Mouse (Mus musculus) small intestine, adult 2 months (tissue): Measurements from ENCODE around the gene Impg1. TPM values are rescaled to one million over a fixed set of nuclear protein-coding genes. Genes with fewer than 3 reads are reported as not detected.
A peak's percentile ranks its signal among the peaks of the same experiment; 100 is the strongest.

Experiments
- H3K27ac ChIP-seq: fragments of 200-500 bp; 2 replicates; pipeline ENCODE4 v1.5.1; 2012; ENCODE audit warnings: low read depth, low read length, control low read depth, inconsistent platforms; ENCODE audit not compliant: insufficient read depth
- H3K27me3 ChIP-seq: fragments of 200-500 bp; 2 replicates; pipeline ENCODE4 v1.6.1; 2012; ENCODE audit warnings: mild to moderate bottlenecking, moderate library complexity, low read length, inconsistent platforms; ENCODE audit not compliant: control insufficient read depth, insufficient read depth
- H3K36me3 ChIP-seq: fragments of 200-500 bp; 2 replicates; pipeline ENCODE4 v1.6.1; 2012; ENCODE audit warnings: mild to moderate bottlenecking, low read length, control low read depth, inconsistent platforms; ENCODE audit not compliant: control insufficient read depth, insufficient read depth
- H3K4me1 ChIP-seq: fragments of 200-500 bp; 2 replicates; pipeline ENCODE4 v1.6.1; 2012; ENCODE audit warnings: low read length, inconsistent platforms, mixed read lengths; ENCODE audit not compliant: control insufficient read depth, insufficient read depth, insufficient read length
- H3K4me3 ChIP-seq: fragments of 200-500 bp; 2 replicates; pipeline ENCODE4 v1.5.1; 2012; ENCODE audit warnings: low read depth, mild to moderate bottlenecking, control low read depth, inconsistent platforms, low read length, moderate library complexity
- CTCF ChIP-seq: fragments of 200-500 bp; IDR thresholded peaks from 2 replicates; pipeline ENCODE4 v1.5.1; 2012; ENCODE audit warnings: low read depth, mild to moderate bottlenecking, control low read depth, inconsistent platforms, low read length, moderate library complexity, mixed read lengths; ENCODE audit not compliant: insufficient replicate concordance, insufficient read length; ENCODE audit errors: extremely low read depth
- POLR2A ChIP-seq: fragments of 200-500 bp; IDR thresholded peaks from 2 replicates; pipeline ENCODE4 v1.6.1; 2012; ENCODE audit warnings: low read depth, mild to moderate bottlenecking, control low read depth, inconsistent platforms, low read length, moderate library complexity
- WGBS: fragments of 180-500 bp; shearing (Covaris S2); methylation state at CpG from one replicate; pipeline ENCODE4 v1.1.7; 2018; 5-methylcytosine and 5-hydroxymethylcytosine counted together
- polyA plus RNA-seq: library from polyadenylated mRNA; depleted of rRNA; stranded (reverse); fragments of >200 nt; gene quantifications from 2 replicates; pipeline ENCODE4 v1.2.3, GENCODE M21; 2012

The Impg1 gene
- polyA plus RNA-seq, 1 experiment, result not detected

DNA sequence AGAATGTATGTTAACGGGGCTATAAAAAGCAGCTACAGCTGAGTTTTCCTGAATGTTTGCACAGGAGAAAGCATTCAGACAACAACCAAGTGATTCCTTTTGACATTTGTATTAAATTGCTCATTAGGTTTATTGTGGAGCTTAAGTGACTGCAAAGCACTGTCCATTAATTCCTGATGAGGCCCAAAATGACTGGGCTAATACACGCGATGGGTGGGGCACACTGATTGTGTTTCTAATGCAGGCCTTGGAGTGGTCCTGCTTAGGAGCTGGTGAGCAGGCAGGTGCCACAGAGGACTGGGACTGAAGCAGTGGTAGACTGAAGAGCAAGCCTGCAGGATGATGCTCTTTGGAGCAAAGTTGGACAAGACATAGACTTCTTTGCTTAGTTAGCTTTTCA is 73.9 kb downstream of the Impg1 start:
- no peak for TF ChIP-seq CTCF
- TF ChIP-seq POLR2A, result no peak
- Histone ChIP-seq H3K27me3 (no peaks in the 10 kb centered on the region), H3K4me1 (no peaks in the 10 kb centered on the region), H3K27ac (no peak overlapping the region), H3K4me3 (no peak overlapping the region), H3K36me3 (no peaks in the 10 kb centered on the region)
- 77% methylated on average over 3 of the region's 3 CpGs for WGBS

DNA sequence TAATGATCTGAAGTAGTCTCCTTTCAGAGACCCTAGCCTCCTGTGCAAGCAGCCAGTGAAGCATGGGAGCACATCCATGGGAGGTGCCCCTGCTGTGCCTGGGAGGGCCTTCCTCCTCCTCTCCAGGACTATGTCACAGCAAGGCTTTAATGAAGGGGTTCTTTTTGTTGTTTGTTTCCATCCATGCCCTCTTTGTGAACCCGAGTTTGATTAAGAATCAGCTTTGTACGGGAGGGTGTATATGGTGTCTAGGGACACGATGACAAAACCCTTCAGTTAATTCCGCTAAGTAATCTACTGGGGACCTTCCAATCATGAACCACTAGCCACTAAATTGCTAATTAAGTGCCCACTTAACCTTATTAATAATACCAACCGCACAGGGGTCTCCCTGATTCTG is 74.3 kb downstream of the Impg1 start:
- H3K27me3 ChIP-seq, result no peaks in the 10 kb centered on the region
- H3K36me3 ChIP-seq, result no peaks in the 10 kb centered on the region
- H3K4me1 ChIP-seq, result no peaks in the 10 kb centered on the region
- H3K4me3 ChIP-seq, result no peak overlapping the region
- 73% methylated on average over 5 of the region's 5 CpGs for WGBS
- H3K27ac ChIP-seq, result no peak overlapping the region
- TF ChIP-seq POLR2A (no peak), CTCF (no peak)

DNA sequence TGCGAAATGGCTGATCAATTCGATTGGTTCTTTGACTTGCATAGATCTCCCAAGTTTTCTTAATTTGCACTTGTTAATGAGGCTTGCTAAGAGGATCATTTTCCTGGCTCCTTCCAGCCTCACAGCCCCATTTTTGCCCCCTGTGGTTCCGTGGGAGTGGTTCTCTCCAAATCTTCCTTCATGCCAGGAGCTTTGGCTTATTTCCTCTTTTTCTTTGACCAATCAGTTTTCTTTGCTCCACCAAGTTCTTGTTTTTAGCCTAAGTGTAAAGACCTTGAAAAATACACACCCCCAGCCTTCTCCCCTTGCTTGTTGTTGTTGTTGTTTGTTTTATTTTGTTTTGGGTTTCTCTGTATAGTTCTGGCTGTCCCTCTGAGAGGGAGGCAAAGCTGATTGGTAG is 77.4 kb downstream of the Impg1 start:
- Histone ChIP-seq H3K36me3 (no peaks in the 10 kb centered on the region), H3K27me3 (no peaks in the 10 kb centered on the region), H3K27ac (no peak overlapping the region), H3K4me1 (no peaks in the 10 kb centered on the region), H3K4me3 (no peak overlapping the region)
- 85% methylated on average over 3 of the region's 3 CpGs for WGBS
- TF ChIP-seq CTCF (no peak), POLR2A (no peak)

DNA sequence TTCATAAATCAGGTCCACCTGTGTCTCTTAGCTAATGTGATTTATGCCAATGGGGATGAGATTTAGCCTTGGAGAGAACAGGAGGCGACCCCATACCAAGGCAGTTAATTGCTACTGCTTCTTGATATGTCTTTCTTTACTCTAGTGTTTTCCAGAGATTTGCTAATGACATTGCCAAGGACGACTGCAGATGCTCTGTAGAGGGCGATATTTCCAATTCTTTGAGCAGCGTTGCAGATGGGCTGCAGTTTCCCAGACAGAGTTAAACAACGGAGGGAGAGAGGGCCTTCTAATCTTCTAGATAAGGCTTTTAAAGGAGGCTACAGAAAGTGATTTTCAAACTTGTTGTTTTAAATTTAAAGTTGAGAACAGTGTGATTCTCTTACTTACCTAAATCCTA is 78.8 kb downstream of the Impg1 start:
- no peak overlapping the region for H3K4me3 ChIP-seq
- no peaks in the 10 kb centered on the region for H3K36me3 ChIP-seq
- no peaks in the 10 kb centered on the region for H3K27me3 ChIP-seq
- no peak overlapping the region for H3K27ac ChIP-seq
- WGBS, result 12% methylated on average over 5 of the region's 5 CpGs
- TF ChIP-seq CTCF, result no peak
- TF ChIP-seq POLR2A, result no peak
- H3K4me1 ChIP-seq, result no peaks in the 10 kb centered on the region

DNA sequence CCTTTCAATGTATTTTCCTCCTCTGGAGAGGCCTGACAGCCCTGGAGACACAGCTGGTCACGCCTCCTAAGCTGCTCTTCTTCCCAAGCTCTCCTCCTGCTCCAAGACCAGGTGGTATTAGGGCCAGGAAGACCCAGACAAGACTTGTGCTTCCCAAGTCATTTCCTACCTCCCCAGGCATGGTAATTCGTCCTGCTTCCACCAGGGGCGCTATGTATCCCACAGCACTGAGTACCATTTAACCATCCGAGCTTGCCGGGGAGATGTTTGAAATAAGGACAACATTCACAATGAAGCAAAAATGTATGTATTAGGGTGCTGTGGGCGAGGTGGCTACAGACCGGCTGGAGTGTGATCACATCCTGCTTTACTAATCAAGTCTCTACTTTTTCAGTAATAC is 79.3 kb downstream of the Impg1 start:
- H3K27ac ChIP-seq, result no peak overlapping the region
- no peak overlapping the region for H3K4me3 ChIP-seq
- H3K4me1 ChIP-seq, result no peaks in the 10 kb centered on the region
- no peaks in the 10 kb centered on the region for H3K27me3 ChIP-seq
- WGBS, result 49% methylated on average over 7 of the region's 7 CpGs
- H3K36me3 ChIP-seq, result no peaks in the 10 kb centered on the region
- TF ChIP-seq CTCF (peak; percentile 74; the same call in 1 of the 2 replicates), POLR2A (no peak)

DNA sequence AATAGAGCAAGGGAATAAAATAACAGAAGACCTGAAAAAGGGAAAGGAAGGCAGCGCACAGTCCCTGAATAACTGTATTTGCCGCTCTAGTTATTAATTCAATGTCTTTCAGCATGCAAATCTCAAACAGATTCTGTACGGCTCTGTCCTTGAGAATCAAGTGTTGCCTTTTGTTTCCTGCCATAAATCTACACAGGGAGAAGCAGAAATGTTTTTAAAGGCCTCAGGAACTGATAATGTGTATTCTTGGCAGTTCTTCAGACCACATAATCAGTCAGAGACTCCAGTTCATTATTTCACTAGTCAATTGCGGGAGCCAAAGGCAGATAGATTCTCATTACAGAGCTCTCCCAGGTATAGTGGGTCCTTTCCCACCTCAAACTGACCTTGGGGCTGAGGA is 82.6 kb downstream of the Impg1 start:
- Histone ChIP-seq H3K36me3 (no peaks in the 10 kb centered on the region), H3K27ac (no peak overlapping the region), H3K4me3 (no peak overlapping the region), H3K27me3 (no peaks in the 10 kb centered on the region), H3K4me1 (no peaks in the 10 kb centered on the region)
- 70% methylated on average over 4 of the region's 4 CpGs for WGBS
- TF ChIP-seq POLR2A, result no peak
- TF ChIP-seq CTCF, result no peak

DNA sequence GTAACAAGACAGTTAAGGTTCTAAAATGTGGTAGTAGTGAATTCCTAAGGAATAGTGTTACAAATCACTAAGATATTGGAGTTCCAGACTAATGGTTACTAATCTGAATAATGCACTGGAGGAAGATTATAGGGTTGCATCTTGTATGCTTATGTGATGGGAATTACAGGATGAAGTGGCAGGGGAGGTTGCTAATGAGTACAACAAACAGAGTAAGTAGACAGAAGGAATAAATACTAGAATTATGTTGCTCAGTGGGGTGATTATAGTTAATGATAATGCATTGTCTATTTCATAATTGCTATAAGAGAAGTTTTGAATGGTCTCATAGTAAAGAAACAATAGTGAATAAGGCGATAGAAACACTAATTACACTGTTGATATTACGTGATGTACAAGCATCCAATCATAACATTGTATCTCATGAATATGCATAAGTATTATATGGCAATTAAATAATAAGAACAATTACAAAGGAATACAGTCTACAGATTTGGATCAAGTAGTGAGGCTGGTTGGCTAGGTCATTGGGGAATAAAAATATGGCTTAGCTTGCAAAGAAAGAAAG is 85.1 kb downstream of the Impg1 start:
- Histone ChIP-seq H3K27me3 (no peaks in the 10 kb centered on the region), H3K36me3 (no peaks in the 10 kb centered on the region), H3K27ac (no peak overlapping the region), H3K4me1 (no peaks in the 10 kb centered on the region), H3K4me3 (no peak overlapping the region)
- TF ChIP-seq POLR2A, result no peak
- TF ChIP-seq CTCF, result no peak
- 86% methylated on average over 2 of the region's 2 CpGs for WGBS

DNA sequence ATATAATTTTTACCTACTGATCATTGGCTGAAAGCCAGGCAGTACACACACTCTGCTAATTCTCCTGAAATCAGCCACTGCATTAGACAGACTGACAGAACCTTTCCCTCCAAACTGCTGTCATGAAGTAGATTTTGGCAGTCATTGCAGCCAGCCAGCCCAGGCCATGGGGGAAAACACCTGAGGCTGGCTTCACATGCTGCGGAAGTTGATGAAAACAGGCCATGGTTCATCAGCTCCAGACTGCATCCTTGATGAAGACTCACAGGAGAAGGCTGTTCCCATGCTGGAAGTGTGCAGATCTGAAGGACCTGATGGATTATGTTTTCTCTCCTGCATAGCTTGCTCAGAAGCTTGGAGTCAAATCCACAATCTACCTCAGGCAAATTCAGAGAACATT is 91.2 kb downstream of the Impg1 start:
- H3K27me3 ChIP-seq, result no peaks in the 10 kb centered on the region
- H3K27ac ChIP-seq, result no peak overlapping the region
- H3K4me3 ChIP-seq, result no peak overlapping the region
- no peaks in the 10 kb centered on the region for H3K4me1 ChIP-seq
- WGBS, result 89% methylated on average over 1 of the region's 1 CpGs
- TF ChIP-seq CTCF, result no peak
- no peak for TF ChIP-seq POLR2A
- H3K36me3 ChIP-seq, result no peaks in the 10 kb centered on the region
